Mouse (Mus musculus) mesoderm, embryonic 11.5 days (tissue): ENCODE measurements at regions not wholly inside any gene's neighbourhood (a gene's known extent, or its start where the extent isn't known, plus 50 kb on each side); places are given as distances from the start of the nearest gene placed in this dataset.

Experiments used
- DNase-seq: peaks from one replicate; pipeline ENCODE4 v3.0.0-alpha.2; 2012; ENCODE audit warnings: low read depth, low spot score

- DNase-seq = no peak
These were observed 60.4 kb upstream of the Ppara start for GRCm38 (mm10) chr15:85674191-85674984.

GRCm38 (mm10) chr15:85675126-85675525 lies 59.7 kb upstream of the Ppara start:
- no peak for DNase-seq

- DNase-seq = no peak
These were observed 59.0 kb upstream of the Ppara start for GRCm38 (mm10) chr15:85675736-85676135.

- DNase-seq = no peak
These were observed 58.6 kb upstream of the Ppara start for GRCm38 (mm10) chr15:85676156-85676555.

GRCm38 (mm10) chr15:85676871-85677270 lies 57.9 kb upstream of the Ppara start:
- no peak for DNase-seq

DNA sequence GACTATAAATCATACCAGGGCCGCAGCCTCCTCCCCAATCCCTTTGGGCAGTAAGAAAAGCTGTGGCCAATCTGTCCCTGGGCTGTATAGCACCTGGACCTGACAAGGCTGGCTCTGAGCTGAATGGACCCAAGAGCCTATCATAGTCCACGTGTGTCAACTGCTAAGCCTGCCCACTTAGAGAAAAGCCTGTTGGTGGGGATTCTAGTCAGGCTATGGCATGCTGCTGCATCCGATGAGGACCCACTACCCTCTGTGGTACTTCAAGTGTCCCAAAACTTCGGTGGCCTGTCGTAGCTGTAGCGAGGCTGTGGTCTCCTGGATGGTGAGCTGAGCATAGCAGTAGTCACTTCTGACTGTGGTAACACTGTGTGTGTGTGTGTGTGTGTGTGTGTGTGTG lies 57.4 kb upstream of the Ppara start:
- no peak for DNase-seq

DNA sequence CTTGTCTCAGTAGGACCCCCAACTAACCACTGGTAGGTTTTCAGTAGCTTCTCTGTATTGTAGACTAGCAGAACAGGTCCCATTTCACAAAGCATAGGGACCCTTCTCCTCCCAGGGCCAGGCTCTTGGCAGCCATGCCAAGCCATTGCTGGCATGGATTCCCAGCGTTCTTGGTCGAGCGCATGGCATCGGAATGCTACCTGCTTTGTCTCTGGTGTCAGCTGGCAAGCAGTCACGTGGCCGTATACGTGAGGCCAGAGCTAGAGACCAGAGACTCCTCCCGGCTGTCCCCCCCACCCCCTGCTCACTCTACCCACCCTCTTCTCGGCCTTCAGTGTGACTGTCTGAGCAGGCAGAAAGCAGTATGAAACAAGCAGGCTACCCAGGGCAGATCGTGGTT lies 56.9 kb upstream of the Ppara start:
- no peak for DNase-seq

DNA sequence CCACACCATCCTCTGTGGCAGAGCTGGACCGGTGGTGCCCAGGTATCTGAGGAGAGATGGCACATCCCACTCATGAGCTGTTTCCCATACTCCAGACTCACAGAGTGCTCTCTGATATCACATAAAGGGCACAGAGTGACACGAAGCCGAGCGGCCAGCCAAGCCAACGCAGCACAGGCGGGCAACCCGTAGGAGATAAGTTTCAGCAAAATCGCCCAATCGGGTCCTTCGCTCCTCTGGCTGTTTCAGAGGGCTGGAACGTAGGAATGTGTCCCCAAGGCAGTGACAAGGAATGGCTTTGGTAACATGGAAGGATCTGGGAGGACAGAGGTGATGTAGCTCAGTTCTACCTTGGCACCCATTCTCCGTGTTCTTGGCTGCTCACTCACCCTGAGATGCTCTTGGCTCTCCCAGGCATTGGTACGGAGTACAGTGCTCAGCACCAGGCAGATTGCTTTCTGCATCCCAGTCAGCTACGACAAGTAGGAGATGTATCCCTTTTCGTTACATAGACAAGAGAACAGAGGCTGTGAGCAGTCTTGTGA lies 56.4 kb upstream of the Ppara start:
- DNase-seq = no peak

- DNase-seq = no peak
These were observed 55.6 kb upstream of the Ppara start for GRCm38 (mm10) chr15:85678981-85679708.

- DNase-seq = no peak
These were observed 54.8 kb upstream of the Ppara start for GRCm38 (mm10) chr15:85679864-85680428.

DNA sequence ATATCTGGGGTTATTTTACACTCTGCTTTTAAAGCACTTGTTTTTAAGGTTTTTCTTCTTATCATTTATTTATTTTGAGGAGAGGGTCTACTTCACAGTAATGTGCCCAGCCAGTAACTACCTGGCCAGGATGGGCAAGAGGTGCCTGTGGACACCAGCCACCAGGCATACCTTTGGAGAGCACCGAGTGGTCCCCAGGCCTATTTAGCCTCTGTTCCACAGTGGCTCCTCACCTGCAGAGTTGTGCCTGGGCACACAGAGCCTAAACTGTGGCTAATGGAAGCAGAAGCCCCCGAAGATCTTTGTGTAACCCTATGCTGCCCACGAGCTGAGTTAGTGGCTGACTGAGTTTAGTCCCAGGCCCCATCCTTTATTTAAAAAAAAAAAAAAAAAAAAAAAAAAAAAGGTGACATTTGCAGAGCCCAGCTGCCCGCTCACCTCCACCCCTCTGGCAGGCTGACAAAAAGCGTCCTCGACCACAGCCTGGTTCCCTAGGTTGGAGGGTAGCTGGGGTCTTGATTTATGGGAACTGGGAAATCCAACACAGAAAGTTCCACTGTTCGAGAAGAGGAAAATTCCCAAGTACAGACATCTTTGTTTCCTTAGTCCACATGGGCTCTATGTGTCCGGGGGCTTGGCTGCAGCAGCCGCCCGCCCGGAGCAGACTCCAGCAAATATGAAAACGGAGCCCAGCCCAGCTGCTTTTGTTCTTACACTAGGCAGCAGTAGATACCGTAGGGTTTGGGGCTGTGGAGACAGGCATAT lies 54.1 kb upstream of the Ppara start:
- no peak for DNase-seq

GRCm38 (mm10) chr15:85682116-85682515 lies 52.7 kb upstream of the Ppara start:
- DNase-seq = no peak

- no peak for DNase-seq
These were observed 52.0 kb upstream of the Ppara start for GRCm38 (mm10) chr15:85682780-85683179.

- no peak for DNase-seq
These were observed 51.5 kb upstream of the Ppara start for GRCm38 (mm10) chr15:85683271-85683670.

- DNase-seq = no peak
These were observed 51.1 kb upstream of the Ppara start for GRCm38 (mm10) chr15:85683716-85684115.

GRCm38 (mm10) chr15:85684164-85684708 lies 50.5 kb upstream of the Ppara start:
- DNase-seq = no peak

- DNase-seq = no peak
These were observed 49.9 kb upstream of the Ppara start for GRCm38 (mm10) chr15:85684875-85685274.
